Mouse (Mus musculus) midbrain, postnatal 0 days (tissue): Measurements from ENCODE around the gene Hap1. TPM values are rescaled to one million over a fixed set of nuclear protein-coding genes. Genes with fewer than 3 reads are reported as not detected.

Source experiments
- ATAC-seq: fragments of 200-750 bp; cut with Nextera tagmentation; 2 replicates; pipeline ENCODE4 v1.8.0; 2017; ENCODE audit warnings: moderate number of reproducible peaks, mild to moderate bottlenecking, moderate TSS enrichment, moderate library complexity; ENCODE audit not compliant: low FRiP score
- DNase-seq: peaks from one replicate; pipeline ENCODE4 v3.0.0-alpha.2; 2015; ENCODE audit warnings: low spot score
- H3K27ac ChIP-seq: fragments of 300-500 bp; sonication (generic); 2 replicates; pipeline ENCODE4 v1.5.1; 2014; ENCODE audit warnings: low read depth, mild to moderate bottlenecking, low read length, mixed read lengths
- H3K27me3 ChIP-seq: fragments of 300-500 bp; sonication (generic); 2 replicates; pipeline ENCODE4 v1.6.1; 2014; ENCODE audit warnings: low read length, control low read depth, mixed read lengths; ENCODE audit not compliant: insufficient read depth
- H3K36me3 ChIP-seq: fragments of 300-500 bp; sonication (generic); 2 replicates; pipeline ENCODE4 v1.6.1; 2014; ENCODE audit warnings: low read length, control low read depth, mixed read lengths; ENCODE audit not compliant: insufficient read depth
- H3K4me1 ChIP-seq: fragments of 300-500 bp; sonication (generic); 2 replicates; pipeline ENCODE4 v1.6.1; 2014; ENCODE audit warnings: mild to moderate bottlenecking, control low read depth, antibody characterized with exemption, low read length, mixed read lengths; ENCODE audit not compliant: insufficient read depth
- H3K4me2 ChIP-seq: fragments of 300-500 bp; sonication (generic); 2 replicates; pipeline ENCODE4 v1.6.1; 2014; ENCODE audit warnings: low read depth, mild to moderate bottlenecking, low read length, mixed read lengths; ENCODE audit not compliant: poor library complexity, severe bottlenecking
- H3K4me3 ChIP-seq: fragments of 300-500 bp; sonication (generic); 2 replicates; pipeline ENCODE4 v1.5.1; 2014; ENCODE audit warnings: low read depth, mild to moderate bottlenecking, low read length, moderate library complexity
- H3K9ac ChIP-seq: fragments of 300-500 bp; sonication (generic); replicated peaks from 2 replicates; pipeline ENCODE4 v1.6.1; 2014; ENCODE audit warnings: mild to moderate bottlenecking, low read length, moderate library complexity, mixed read lengths; ENCODE audit not compliant: poor library complexity, severe bottlenecking
- H3K9me3 ChIP-seq: fragments of 300-500 bp; sonication (generic); 2 replicates; pipeline ENCODE4 v1.6.1; 2016; ENCODE audit warnings: low read length, control low read depth
- CTCF ChIP-seq: IDR thresholded peaks from 2 replicates; pipeline ENCODE4 v1.5.1; 2016; ENCODE audit warnings: antibody characterized with exemption, mild to moderate bottlenecking
- WGBS: fragments of 180-500 bp; shearing (Covaris S2); extraction: QIAGEN DNeasy Blood & Tissue Kit; methylation state at CpG from one replicate; pipeline ENCODE4 v1.1.7; 2014; 5-methylcytosine and 5-hydroxymethylcytosine counted together
- polyA plus RNA-seq: library from polyadenylated mRNA; unstranded; fragments of >200 nt; fragmentation: Nextera tagmentation; extraction: Ambion mirVana; gene quantifications from 2 replicates; pipeline ENCODE4 v1.2.1, GENCODE M21; 2015
- total RNA-seq: library from RNA; depleted of rRNA; stranded (reverse); fragments of >200 nt; gene quantifications from 2 replicates; pipeline ENCODE4 v1.2.3, GENCODE M21; 2014; rRNA removed

The Hap1 gene
- total RNA-seq = 743 and 796 TPM in 2 replicates
- polyA plus RNA-seq = 597 and 631 TPM in 2 replicates

DNA sequence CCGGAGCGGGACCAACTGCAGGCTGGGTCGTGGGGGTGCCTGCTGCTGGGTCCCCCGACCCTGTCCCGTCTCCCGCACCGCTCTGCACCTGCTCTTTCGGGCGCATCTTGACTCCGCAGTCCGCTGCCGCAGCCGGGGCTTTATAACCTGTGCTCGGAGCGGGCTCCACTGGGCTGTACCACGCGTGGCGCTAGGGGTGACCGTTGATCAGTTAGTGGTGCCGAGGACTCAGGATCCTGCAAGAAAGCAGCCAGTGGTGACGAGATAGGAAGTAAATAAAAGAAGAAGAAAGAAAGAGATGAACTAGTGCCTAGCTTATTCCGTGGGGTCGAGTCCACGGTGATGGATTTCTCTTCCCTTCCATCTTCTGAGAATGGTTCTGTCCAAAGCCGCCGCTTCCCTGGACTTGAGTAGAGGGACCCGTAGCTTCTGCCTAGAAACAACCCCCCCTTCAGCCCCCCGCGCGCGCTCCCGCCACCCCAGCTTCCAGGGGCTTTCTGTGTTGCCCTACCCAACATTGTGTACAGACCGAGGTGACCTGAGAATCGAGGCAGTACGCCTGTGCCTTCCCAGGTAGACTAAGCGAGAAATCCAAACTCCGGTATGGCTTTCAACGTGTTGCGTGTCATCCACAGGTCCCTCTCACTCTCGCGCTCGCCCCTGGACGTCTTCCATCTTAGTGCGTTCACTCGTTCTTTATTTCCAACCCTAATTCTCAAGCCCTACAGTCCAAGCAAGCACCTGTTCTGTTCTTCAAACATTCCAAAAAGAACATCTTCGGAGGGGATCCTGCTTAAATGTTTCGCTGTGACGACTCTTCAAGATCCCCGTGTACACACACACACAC lies at the start of gene Hap1:
Gene Hap1, minus strand, starts transcription at position 157 of the 847 bp plus-strand sequence.
- no peaks in the 10 kb centered on the region for H3K9me3 ChIP-seq
- H3K27me3 ChIP-seq = no peaks in the 10 kb centered on the region
- ATAC-seq = peak; percentile 74
- DNase-seq = peak; percentile 87
- H3K36me3 ChIP-seq = peaks cover 10% of the 10 kb centered on the region
- WGBS = under 1% methylated on average over 48 of the region's 49 CpGs
- peak within 1 kb of the TSS; percentile 94 for H3K9ac ChIP-seq
- no peak; the same call in 1 of the 2 replicates for TF ChIP-seq CTCF
- H3K4me3 ChIP-seq = peak within 1 kb of the TSS; percentile 89
- peak within 1 kb of the TSS; percentile 88 for H3K27ac ChIP-seq
- no peaks in the 10 kb centered on the region for H3K4me1 ChIP-seq
- H3K4me2 ChIP-seq = peak within 1 kb of the TSS; percentile 88

DNA sequence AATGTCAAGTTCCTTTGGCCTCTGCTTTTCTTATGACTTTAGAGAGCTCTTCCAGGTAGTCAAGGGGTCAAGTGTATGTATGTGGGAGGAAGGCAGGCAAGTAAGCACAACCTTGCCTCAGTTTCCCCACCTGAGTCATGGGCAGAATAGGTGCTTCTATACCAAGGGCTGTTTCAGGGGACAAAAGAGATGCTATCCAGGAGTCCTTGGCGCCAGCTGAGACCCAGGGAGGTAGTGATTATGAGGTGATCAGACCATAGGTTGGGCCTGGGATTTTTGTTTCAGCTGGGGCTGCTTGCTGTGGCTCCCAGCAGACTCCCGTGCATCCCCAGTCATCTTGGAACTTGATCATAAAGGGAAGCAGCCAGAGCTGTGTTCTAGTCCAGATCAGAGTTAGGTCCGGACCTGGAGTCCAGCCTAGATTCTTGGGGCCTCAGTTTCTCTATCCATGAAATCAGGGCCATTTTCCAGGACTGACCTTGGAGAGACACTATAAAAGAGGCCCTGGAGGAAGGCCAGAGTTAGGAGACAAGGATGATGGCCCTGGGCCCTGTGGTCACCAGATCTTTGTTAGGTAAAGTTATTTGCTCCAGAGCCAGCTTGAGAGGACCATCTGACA lies 48.6 kb upstream of the Hap1 start:
- Histone ChIP-seq H3K9me3 (no peaks in the 10 kb centered on the region), H3K36me3 (peaks cover 9% of the 10 kb centered on the region), H3K9ac (no peak overlapping the region), H3K27ac (no peak overlapping the region), H3K4me2 (no peak overlapping the region), H3K4me3 (no peak overlapping the region), H3K4me1 (no peaks in the 10 kb centered on the region), H3K27me3 (no peaks in the 10 kb centered on the region)
- 85% methylated on average over 3 of the region's 3 CpGs for WGBS
- ATAC-seq (no peak), DNase-seq (no peak)
- no peak for TF ChIP-seq CTCF

- no peak for DNase-seq
- WGBS = 65% methylated on average over 10 of the region's 10 CpGs
- TF ChIP-seq CTCF = no peak
Measured at GRCm38 (mm10) chr11:100403445-100404134, 47.7 kb upstream of the Hap1 start.

GRCm38 (mm10) chr11:100402682-100403081 lies 46.8 kb upstream of the Hap1 start:
- Histone ChIP-seq H3K27me3 (no peaks in the 10 kb centered on the region), H3K4me3 (no peak overlapping the region), H3K4me2 (no peak overlapping the region), H3K9ac (no peak overlapping the region), H3K9me3 (no peaks in the 10 kb centered on the region), H3K27ac (no peak overlapping the region), H3K4me1 (no peaks in the 10 kb centered on the region), H3K36me3 (no peaks in the 10 kb centered on the region)
- TF ChIP-seq CTCF = no peak
- 91% methylated on average over 2 of the region's 2 CpGs for WGBS
- ATAC-seq (no peak), DNase-seq (no peak)

More at GRCm38 (mm10) chr11:100403445-100404134, 47.7 kb upstream of the Hap1 start:
- H3K27ac ChIP-seq = no peak overlapping the region
- H3K27me3 ChIP-seq = no peaks in the 10 kb centered on the region
- ATAC-seq = no peak
- no peak overlapping the region for H3K4me3 ChIP-seq
- no peak overlapping the region for H3K9ac ChIP-seq
- no peaks in the 10 kb centered on the region for H3K4me1 ChIP-seq
- H3K9me3 ChIP-seq = no peaks in the 10 kb centered on the region
- peaks cover 1% of the 10 kb centered on the region for H3K36me3 ChIP-seq
- no peak overlapping the region for H3K4me2 ChIP-seq

- Histone ChIP-seq H3K27ac (no peak overlapping the region), H3K4me1 (no peaks in the 10 kb centered on the region), H3K9me3 (no peaks in the 10 kb centered on the region), H3K9ac (no peak overlapping the region), H3K4me3 (no peak overlapping the region), H3K4me2 (no peak overlapping the region), H3K36me3 (no peaks in the 10 kb centered on the region), H3K27me3 (no peaks in the 10 kb centered on the region)
- DNase-seq (no peak), ATAC-seq (no peak)
- 55% methylated on average over 6 of the region's 6 CpGs for WGBS
- TF ChIP-seq CTCF = no peak
Measured at GRCm38 (mm10) chr11:100402240-100402639, 46.3 kb upstream of the Hap1 start.
